Mouse (Mus musculus): Measurements from ENCODE around the gene Lyar.

The Lyar gene

GRCm38 (mm10) chr5:38241966-38242365 lies 21.7 kb downstream of the Lyar start:
- in situ Hi-C loops (cut with MboI; ENCODE audit: unreplicated experiment in 2 of 2), result no loop called here

DNA sequence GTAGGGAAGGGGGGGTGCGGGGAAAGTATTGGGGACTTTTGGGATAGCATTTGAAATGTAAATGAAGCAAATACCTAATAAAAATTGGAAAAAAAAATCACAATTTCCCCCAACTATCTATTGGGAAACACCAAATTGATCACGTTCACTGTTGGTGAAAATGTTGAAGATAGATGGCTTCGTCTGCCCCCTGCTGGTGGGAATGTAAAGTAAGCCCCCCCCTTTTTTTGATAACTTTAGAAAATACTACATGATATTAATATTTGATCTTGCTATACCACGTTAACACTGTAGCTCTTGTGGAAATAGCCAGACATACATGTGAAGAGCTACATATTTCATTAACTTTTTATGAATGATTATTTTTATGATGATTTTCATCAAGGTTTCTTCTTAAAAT lies 34.9 kb downstream of the Lyar start:
- in situ Hi-C loops (cut with MboI; ENCODE audit: unreplicated experiment in 2 of 2), result no loop called here

- in situ Hi-C loops (cut with MboI; ENCODE audit: unreplicated experiment in 2 of 2), result no loop called here
Measured at GRCm38 (mm10) chr5:38255644-38256043, 35.4 kb downstream of the Lyar start.

- in situ Hi-C loops (cut with MboI; ENCODE audit: unreplicated experiment in 2 of 2), result no loop called here
Measured at GRCm38 (mm10) chr5:38256551-38256950, 36.3 kb downstream of the Lyar start.

DNA sequence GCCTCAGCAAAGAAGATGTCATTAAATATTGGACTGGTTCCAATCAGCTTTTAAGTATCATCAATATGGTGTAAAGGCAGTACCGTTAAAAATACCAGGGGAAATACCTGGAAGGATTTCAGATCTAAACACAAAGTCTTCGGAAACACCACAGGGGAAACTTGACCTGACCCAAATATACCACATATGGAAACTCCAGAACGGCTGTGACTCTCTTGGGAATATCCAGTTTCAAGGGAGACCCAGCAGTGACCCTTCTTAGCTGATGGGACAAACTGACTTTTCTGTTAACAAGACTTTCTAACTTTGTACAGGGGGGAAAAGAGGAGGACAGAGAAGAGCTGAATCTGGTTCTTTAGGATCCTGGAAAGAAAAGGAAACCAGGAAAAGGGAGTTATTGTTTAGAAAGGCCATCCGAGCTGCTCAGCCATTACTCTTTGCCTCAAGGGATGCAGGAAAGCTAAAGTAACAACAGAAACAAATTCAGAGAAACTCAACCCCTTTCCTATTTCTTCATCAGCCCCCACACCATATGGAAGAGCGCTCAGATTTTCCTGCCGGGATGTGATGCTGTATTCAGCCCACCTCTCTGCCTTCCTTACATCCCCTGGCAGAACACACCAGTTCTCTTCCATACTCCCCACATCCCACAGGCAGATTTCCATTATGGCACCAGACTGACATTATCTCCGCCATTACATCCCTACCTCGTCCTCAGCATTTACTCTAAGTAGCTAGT lies 37.9 kb downstream of the Lyar start:
- in situ Hi-C loops (cut with MboI; ENCODE audit: unreplicated experiment in 2 of 2), result no loop called here

DNA sequence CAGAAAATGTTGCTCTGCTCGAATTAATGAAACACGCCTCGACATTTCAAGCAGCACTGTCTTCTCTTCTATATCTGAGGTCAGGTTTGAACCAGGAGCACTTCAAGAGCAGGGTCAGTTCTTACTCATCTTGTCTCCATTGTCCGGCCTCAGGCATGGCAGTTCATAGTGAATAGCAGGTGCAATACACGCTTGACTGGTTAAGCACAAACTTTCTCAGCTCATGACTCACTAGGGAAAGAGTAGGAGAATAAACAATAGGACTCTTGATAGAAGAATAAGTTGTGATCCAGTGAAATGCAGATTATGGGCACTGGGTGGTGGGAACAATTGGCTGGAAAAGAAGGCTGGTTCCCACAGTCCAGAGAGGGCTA lies 38.5 kb downstream of the Lyar start:
- in situ Hi-C loops (cut with MboI; ENCODE audit: unreplicated experiment in 2 of 2), result no loop called here

- in situ Hi-C loops (cut with MboI; ENCODE audit: unreplicated experiment in 2 of 2), result no loop called here
Measured at GRCm38 (mm10) chr5:38259455-38260106, 39.3 kb downstream of the Lyar start.

GRCm38 (mm10) chr5:38260107-38260682 lies 39.9 kb downstream of the Lyar start, which contains the start of gene Tmem128:
Tmem128 (plus strand) TSS chr5:38260185.
- in situ Hi-C loops (cut with MboI; ENCODE audit: unreplicated experiment in 2 of 2), result no loop called here

DNA sequence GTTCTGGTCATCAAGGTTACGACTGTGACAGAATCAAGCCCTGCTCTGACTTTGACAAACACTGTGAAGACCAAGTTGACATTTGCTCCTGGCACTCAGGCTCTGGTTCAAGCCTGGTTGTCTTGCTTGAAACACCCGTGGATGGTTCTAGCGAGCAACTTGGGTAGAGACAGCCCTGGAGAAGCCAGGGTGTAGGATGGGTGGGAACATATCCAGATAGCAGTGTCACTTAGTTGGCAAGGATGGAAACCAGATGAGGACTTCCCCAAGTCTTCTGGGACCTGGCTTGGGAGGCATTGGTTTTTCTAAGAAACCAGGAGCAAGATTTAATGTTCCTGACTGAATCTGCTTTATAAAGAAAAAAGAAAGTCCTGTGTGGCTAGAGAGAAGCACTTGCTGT lies 50.7 kb downstream of the Lyar start:
- in situ Hi-C loops (cut with MboI; ENCODE audit: unreplicated experiment in 2 of 2), result no loop called here

DNA sequence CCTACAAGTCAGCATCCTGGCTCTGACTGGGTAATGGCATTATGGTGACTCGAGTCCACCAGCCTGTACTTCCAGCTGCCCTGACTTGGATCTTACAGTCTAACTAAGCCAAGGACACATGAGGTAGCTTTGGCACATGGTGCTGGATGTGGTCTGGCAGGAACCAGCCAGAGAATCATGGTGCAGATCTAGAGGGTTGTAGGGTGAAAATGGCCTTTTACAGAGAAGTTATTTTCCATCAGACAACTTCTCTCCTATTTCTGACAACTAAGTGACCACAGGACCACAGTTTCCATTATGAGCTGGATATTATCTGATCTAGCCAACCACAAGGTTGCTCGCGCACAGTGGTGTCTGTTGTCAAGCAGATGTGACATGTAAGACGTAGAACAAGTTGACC lies 53.6 kb downstream of the Lyar start:
- in situ Hi-C loops (cut with MboI; ENCODE audit: unreplicated experiment in 2 of 2), result no loop called here

DNA sequence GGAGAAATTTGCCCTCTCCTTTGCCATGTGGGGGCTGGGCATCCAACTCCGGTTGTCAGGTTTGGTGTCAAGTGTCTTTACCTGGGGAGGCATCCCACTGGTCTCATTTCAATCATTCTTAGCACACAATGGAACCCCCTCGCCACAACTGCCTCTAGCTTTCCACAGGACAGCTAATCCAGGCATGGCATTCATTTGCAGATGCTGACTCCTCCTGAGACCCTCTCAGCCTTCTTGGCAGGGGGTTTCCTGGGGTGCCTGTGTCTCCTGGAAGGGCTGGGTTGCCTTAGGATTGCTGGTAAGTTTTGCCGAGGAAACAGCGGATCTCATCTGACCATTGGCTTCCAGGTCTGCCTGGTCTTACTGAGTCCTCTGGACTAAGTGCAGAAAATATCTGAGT lies 55.5 kb downstream of the Lyar start, which contains the start of gene Otop1:
Otop1 (plus strand) TSS at position 202 of the 400 bp plus-strand sequence.
- in situ Hi-C loops (cut with MboI; ENCODE audit: unreplicated experiment in 2 of 2), result no loop called here

GRCm38 (mm10) chr5:38276451-38276850 lies 56.2 kb downstream of the Lyar start:
- in situ Hi-C loops (cut with MboI; ENCODE audit: unreplicated experiment in 2 of 2), result no loop called here

DNA sequence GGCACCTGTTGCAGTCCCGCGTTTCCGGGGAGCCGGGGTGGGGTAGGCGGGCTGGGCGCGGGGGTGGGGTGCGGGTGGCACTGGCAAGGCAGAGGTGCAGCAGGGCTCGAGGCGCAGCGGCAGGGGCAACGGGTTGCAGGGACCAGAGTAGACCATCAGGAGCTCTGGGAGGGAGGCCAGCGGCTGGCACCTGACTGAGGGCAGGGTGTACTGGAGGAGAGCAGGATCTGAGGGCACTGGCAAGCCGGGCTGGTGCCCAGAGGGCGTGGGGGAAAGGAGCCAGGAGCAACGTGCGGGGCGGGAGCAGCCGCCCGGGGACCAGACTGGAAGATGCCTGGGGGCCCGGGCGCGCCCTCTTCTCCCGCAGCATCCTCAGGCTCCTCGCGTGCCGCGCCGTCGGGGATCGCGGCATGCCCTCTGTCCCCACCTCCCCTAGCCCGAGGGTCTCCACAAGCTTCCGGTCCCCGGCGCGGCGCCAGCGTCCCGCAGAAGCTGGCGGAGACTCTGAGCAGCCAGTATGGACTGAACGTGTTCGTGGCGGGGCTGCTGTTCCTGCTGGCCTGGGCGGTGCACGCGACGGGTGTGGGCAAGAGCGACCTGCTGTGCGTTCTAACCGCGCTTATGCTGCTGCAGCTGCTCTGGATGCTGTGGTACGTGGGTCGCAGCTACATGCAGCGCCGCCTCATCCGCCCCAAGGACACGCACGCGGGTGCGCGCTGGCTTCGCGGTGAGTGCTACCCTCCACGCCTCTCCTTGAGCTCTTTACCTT lies 57.0 kb downstream of the Lyar start:
- in situ Hi-C loops (cut with MboI; ENCODE audit: unreplicated experiment in 2 of 2), result no loop called here

DNA sequence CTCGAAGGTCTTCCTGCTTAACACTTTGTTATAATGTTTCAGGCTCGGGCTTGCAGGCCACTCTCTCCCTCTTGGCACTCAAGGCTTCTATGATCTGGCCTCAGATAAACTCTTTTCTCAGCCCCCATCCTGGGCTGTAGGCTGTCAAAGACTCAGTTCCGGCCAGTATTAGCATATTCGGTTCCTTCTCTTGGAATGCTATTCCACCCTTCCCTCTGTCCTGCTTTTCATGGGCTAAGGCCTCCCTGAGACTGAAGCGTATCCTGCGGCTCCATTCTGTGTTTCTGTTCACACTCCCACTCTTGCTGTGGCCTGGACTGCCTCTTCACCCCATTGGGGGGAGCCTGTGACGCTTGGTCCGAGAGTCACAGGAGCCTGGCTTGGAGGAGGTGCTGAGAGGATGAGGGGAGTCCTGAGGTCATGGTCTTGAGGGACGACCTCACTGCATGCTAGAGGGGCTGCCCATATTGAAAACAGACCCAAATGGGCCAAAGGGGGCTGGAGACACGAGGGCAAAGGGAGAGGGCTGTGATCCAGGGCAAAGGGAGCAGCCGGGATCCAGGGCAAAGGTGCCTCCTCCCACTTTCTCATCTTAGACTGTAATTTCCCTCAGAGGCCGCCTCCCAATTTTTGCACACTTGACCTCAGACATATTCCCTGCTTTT lies 57.8 kb downstream of the Lyar start:
- in situ Hi-C loops (cut with MboI; ENCODE audit: unreplicated experiment in 2 of 2), result no loop called here

DNA sequence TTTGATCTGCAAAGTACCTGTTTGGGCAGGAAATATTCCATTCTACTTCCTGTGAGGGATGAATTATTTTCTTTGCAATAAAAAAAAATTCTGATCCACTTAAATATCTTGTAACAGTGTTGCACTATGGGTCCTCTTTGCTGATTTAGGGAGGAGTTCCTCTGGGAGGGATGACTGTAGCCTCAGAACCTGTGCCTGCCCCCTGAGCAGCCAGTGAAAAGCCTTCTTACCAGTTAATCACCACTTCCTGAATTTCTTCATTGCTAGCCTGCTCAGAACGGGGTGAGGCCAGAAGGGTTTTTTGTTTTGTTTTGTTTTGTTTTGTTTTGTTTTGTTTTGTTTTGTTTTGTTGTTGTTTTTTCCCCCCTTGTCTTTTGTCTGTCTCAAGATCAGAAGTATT lies 59.8 kb downstream of the Lyar start:
- in situ Hi-C loops (cut with MboI; ENCODE audit: unreplicated experiment in 2 of 2), result no loop called here

All from v-Abl transformed pro-B cells (cell line).